Mouse (Mus musculus) layer of hippocampus, adult 11-12 months (tissue): ENCODE measurements at regions not wholly inside any gene's neighbourhood (a gene's known extent, or its start where the extent isn't known, plus 50 kb on each side); places are given as distances from the start of the nearest gene placed in this dataset.

Experiments used
- DNase-seq: peaks from one replicate; pipeline ENCODE4 v3.0.0; 2022; ENCODE audit warnings: low spot score

DNA sequence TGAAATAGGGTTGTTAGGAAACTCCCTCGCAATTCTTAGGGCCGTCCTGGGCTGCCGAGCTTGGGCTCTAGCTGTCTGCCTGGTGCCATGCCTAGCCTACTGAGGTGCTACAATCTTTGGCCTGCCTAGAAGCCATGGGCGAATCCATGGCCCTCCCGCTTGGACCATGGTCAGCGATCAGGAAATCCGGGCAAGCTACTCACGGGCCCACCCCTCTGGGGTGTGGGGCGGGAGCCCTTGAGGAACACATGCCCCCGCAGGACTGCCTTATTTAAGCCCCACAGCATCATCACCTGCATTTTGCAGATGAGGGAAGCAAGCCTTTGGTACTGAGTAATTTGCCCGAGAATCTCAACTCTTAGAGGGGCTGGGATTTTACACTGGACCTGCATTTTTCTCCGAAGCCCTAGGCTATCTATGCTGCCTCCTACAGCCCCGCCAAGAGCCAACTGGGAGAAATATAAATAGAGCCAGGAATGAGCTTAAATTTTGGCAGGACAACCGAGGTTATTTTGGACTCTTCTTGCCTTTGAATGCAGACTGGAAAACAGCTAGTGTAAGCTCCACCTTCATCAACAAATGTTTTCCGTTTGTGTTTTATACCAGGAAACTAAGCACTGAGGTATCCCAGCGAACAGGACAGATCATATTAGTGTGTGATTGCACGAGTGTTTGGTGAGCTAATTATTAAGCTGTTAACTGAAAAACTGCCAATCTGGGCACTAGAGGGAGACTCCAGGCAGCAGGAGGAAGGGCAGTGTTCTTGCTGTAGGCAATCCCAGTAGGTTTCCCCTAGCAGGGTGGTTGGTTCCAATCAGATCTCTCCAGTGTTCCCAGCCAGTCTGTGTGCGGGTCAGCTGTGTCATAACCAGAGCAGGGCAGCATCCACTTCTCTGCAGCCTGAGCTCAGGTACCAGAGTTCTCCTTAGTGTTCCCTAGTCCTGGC lies 183.6 kb upstream of the Foxn2 start:
- DNase-seq = peak; percentile 64

DNA sequence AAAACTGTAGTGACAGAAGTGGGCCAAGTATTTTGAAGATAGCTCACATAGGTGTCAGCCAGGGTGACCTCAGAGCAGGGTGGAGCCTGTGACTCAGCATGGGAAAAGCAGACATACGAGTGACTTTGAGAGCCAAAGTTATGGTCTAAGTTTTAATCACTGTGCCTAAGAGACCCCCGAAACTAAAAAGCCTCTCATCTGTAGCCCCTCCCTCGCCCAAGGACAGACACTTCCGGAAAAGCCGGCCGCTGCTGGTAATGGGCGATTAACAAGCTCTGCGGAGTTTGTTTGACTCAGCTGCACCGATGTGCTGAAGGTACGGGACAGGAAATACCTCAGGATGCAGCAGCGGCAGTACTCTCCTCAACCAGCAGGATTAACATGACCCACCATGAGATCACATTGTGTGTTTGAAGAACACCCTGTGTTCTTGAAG lies 182.1 kb upstream of the Foxn2 start:
- DNase-seq = no peak

DNA sequence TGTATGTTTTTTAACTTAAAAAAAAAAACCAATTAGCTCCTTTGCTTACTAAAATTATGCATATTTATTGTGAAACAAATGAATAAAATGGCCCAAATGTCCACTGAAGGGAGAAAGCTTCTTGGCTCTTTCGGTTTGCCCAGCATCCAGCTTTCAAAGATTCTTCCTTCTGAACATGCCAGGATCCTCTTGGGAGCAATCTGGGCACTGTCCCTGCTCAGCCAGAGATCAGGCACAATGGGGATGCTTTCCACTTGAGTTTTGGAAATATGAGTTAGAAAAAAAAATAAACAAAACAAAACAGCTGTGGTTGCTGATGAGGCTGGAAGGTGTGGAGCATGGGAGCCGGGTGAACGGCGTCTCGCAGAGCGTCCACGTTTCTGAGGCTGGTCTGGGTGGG lies 180.3 kb upstream of the Foxn2 start:
- DNase-seq = no peak

DNA sequence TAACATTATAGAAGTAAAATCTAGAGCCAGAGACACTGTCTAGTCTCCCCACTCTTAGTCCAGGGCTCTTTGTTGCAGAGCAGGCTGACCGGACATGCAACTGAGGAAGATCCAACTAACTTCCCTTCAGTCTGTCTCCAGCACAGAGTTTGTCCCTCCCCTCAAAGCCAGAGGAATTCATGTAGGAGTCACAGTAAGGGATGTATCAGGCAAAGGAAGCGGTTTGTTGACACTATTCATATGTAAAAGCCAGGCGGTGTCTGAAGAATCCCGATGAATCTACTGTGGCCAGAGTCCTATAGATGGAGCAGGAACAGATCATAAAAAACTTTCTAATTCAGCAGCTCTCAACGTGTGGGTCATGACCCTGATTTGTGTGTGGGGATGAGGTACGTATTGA lies 179.7 kb upstream of the Foxn2 start:
- no peak for DNase-seq

DNA sequence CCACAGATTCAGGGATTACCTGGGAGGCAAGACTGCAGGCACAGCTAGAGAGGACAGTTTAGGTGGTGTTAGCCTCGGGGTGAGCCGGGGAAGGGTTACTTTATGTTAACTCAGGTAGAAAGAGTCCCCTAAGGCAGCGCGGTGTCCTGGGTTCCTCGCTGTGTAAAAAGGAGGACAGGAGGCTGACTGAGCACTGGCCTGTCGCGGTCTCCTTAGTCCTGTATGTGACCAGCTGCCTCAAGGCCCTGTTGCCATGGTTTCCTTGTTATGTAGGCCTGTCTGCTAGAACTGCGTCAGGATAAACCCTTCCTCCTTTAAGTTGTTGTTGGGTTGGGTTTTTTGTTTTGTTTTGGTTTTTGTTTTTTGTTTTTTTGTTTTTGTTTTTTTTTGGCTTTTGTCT lies 179.0 kb upstream of the Foxn2 start:
- DNase-seq = no peak

DNA sequence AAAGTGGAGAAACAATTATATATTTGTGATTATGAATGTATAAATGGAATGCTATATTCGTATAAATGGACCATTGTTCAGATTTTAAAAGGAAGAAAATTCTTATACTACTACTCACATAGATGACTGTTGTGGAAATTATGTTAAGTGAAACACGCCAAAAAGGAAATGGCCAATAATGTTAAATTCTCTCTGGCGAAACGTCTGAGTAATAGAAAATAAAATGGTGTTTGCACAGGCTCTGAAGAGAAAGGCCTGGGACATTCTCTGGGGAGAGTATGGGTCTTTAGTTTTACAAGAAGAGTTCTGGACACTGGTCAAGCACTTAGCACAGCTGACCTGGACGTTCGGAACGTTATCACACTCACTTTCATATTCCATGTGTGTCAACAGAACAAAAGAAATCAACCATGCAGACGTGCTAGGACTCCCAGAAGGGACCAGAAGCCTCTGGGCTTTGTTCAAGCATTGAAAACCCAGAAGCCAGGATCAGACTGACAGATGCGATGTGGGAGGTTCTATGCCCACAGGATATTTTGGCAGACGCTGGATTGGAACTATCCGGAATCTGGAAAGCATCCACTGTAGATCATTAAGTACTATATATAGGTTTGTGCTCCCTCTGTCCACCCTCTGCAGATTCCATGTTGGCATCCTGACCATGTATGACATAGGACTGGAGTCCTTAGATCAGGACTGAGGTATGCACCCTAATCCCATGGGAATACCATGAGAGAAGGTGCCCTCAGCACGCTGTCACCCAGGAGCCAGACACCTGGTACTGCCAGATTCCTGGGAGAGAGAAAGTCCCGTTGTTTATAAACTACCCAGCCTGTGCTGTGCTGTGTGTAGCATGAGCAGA lies 178.0 kb upstream of the Foxn2 start:
- DNase-seq = peak; percentile 82

DNA sequence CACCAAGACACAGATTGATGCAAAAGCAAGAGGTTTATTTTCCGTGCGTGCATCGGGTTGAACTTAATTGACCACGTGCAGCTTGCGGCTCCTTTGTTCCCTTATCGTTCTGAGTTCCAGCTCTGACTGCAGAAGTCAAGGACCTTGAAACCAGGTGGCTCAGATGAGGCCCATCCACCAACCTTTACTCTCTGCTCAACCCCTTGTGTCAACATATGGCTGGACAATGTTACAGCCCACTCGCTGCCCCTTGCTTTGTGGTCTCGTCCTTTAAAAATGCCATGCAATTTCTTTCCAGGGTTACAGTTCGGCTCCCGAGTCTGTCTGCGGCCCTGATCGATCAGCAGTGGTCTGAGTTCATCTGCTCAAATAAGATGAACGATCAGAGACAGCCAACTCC lies 175.2 kb upstream of the Foxn2 start:
- no peak for DNase-seq

DNA sequence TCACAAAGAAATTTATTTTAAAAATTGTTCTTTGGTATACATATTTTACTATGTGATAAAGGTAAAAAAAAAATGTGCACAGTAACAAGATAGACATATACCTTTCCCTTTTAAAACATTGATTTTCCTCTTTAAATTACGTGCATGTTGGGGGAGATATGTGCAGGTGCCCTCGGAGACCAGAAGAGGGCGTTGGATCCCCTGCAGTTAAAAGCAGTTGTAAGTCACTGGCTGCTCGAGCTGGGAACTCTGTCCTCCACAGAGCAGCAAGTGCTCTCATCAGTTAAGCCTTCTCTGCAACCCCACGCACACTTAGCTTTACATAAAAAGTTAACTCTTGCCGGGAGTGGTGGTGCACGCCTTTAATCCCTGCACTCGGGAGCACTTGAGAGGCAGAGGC lies 172.3 kb upstream of the Foxn2 start:
- DNase-seq = no peak

DNA sequence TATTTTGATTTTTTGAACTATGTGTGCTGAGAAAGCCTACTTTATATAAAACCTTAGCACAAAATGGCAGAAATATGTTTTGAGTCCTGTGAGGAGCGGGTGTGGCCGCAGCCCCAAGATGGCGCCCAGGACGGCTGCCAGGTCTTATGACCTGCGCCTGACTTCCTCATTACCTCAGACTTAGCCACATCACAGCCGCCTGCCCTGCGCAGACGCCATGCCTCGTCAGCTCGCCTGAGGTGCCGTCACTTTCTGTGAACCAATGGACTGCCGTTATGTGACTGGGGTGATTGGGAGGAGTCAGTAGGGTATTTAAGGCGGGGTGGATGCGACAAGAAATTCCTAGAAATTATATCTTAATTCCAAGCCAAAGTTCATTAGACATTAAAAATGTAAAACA lies 171.7 kb upstream of the Foxn2 start:
- no peak for DNase-seq

DNA sequence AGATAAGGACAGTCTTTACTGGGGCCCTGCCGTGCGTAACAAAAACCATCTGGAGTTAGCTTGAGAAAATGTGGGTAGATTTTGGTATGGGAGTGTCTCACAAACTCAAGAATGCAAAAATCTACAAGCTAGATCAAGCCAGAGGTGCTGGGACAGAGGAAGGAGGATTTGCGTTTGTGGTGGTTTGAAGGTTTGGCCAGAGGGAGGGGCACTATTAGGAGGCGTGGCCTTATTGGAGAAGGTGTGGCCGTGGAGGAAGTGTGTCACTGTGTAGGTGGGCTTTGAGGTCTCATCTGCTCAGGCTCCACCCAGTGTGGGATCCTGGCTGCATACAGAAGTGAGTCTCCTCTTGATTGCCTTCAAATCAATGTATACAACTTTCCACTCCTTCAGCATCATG lies 169.6 kb upstream of the Foxn2 start:
- no peak for DNase-seq

DNA sequence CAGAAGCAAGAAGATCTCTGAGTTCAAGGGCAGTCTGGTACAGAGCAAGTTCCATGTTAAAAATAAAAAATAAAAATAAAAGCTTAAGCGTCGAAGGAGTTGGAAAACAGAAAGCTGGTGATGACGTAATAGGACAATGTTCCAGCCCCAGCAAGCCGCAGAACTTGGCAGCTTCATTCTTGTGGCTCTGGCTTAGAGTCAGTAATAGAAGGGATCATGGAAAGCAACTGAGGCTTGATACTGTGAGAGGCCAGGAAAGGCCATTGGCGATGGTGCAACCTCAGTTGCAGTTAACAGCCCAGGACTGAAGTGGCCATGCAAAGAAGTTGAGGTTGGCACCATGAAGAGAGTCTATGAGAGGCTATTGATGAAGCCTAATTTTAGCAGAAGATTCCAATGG lies 168.3 kb upstream of the Foxn2 start:
- DNase-seq = no peak

DNA sequence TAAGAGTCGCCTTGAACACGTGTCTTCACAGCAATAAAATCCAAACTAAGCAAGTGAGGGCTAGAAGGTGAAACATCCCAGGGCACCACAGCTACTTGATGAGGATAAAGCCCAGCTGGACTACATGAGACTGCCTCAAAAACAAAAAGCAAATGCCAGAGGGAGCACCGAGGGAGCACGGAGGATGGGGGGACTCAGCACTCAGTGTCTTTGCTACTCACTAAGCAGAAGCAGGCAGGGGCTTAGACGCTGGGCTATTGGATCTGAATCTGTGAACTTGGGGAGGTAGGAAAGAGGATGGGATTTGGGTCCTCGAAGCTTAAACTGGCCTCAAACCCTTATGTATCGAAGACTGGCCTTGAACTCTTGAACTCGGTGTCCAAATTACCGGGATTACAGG lies 167.0 kb upstream of the Foxn2 start:
- no peak for DNase-seq

DNA sequence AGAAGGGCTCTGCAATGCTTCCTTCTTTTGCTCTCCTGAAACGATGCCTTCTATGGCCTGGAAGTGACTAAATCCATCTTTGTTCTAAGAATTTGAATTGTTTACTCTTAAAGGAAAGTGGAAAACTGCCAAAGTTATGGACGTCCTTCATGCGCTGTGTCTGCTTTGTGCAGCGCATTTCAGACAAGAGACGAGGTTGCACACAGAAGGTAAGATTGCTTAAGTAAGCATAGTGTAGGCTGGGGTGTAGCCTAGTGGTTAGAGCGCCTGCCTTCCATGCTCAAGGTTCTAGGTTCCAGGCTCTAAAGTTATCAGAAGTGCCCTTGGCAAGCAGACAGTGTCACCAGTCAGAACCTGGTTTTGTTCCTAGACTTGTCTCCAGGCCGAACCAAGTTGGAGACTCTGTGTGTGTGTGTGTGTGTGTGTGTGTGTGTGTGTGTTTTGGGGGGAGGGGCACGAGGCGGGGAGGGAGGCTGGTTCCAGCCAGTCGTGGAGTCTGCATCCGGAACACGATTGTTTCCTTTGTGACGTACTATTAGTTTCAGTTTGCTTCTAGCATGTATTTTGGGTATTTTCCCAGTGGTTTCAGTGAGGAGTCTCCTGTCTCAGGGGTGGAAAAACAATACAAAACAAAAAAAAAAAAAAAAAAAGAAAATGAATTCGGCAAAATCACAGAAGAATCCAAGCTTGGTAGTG lies 166.4 kb upstream of the Foxn2 start:
- DNase-seq = no peak

DNA sequence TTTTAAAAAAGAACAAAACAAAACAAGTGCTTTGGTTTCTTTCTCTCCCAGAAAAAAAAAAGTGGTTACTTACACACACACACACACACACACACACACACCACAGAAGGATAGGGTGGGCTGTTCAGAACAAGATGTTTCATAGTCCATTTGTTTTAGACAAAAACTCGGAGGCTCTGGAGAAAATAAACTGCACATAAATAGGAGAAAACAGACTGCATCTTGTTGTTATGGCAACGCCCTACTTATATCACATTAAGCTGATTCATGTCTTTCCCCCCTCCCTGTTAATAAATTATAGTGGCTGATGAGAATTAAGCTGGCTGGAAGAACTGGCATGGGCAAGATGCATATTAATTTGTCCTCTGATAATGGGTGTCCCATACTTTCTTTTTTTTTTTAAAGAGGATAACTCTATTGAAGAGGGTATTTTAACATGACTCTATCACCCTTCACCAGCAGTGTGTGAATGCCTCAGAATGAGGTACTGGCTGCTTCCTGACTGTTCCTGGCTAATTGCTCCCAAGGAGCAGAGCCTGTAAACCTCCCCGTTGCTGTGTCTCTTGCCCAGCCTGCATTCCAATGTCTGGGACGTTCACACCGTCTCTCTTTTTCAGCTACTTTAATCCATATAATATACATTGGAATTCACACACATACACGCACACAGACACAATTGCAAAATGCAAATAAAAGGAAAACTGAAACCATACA lies 165.6 kb upstream of the Foxn2 start:
- peak; percentile 44 for DNase-seq

DNA sequence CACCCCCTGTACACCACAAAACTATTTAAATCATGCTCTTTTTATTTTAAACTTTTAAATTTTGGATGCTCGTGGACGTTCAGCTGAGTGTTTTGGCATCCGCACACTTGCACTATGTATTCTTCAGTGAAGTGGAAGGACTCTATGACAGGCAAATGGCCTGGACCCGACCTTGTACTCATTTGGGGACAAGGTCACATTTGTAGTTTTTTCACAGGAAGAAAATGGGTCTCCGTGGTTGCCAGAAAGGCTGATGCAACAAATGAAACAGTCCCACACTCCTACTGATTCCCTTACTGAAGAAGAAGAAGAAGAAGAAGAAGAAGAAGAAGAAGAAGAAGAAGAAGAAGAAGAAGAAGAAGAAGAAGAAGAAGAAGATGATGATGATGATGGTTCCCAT lies 160.9 kb upstream of the Foxn2 start:
- no peak for DNase-seq

DNA sequence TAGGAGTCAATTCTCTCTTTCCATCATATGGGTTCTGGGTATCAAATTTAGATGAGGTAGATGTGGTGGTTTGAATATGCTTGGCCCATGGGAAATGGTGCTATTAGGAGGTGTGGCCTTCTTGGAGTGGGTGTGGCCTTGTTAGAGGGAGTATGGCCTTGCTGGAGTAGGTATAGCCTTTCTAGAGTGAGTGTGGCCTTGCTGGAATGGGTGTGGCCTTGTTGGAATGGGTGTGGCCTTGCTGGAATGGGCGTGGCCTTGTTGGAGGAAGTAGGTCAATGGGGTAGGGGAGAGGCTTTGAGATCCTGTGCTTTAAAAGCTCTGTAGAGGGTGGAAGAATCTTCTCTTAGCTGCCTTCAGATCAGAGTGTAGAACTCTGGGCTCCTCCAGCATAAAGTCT lies 157.8 kb upstream of the Foxn2 start:
- DNase-seq = no peak

DNA sequence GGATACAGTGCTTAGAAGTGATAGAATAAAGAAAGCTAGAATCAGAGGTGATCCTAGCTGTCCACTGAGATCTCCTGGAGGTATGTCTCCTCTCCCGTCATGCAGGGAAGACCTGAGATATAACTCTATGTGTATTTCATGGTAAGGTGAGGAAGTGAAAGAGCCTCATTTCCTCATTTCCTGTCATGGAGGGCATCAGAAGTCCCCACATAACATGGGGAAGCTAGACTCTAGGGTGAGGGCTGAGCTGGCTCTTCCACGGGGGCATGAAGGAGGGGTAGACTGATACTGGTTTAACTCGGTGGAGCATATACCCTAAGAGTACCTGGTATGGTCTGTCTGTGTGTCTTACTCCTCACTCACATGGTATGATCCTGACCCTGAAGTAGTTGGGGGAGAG lies 156.0 kb upstream of the Foxn2 start:
- DNase-seq = no peak

DNA sequence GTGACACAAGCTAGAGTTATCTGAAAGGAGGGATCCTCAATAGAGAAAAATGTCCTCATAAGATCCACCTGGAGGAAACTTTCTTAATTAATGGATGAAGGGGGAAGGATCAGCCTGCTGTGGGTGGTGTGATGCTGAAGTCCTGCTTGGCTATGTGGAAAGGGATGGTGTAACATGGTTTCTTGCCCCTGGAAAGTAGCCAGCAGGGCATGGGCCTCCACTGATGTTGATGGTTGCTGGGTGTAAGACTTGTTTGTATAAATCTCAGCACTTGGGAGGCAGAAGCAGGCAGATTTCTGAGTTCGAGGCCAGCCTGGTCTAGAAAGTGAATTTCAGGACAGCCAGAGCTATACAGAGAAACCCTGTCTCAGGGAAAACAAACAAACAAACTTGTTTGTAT lies 152.7 kb upstream of the Foxn2 start:
- no peak for DNase-seq

DNA sequence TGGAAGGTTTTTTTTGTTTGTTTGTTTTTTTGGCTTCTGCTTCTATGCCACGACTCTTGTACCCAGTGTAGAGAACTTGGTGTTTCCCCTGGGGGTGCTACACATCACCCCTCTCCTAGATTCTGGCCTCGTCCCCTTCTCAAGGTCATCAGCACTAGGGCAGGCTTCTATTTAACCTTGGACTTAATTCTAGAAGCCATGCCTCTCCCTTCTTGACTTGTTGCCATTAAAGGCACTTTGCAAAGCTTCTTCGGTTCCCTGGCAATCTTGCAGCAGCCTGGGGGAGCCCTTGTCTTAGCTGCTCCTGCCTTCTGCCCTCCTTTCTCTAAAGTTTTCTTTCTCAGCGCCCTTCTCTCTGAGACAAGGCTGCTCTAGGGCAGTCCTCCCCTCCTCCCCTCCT lies 143.0 kb upstream of the Foxn2 start:
- no peak for DNase-seq

DNA sequence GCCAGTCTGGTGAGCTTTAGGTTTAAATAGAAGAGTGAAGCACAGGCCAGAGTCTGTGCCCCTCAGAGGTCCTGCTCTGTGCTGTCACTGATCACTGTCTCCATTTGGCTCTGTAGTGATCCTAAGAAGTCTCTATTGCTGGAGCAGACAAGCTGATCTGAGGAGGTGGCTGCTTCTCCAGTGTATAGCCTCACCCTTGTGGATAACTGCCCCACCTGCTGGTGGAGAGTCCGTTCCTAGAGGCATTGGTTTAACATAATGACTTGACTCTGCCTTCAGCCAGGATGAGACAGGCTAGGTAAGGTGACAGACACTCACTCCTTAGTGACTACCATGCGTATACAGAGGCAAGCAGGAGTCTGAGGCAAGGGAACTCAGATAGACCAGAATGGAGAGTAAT lies 136.5 kb upstream of the Foxn2 start:
- DNase-seq = no peak

DNA sequence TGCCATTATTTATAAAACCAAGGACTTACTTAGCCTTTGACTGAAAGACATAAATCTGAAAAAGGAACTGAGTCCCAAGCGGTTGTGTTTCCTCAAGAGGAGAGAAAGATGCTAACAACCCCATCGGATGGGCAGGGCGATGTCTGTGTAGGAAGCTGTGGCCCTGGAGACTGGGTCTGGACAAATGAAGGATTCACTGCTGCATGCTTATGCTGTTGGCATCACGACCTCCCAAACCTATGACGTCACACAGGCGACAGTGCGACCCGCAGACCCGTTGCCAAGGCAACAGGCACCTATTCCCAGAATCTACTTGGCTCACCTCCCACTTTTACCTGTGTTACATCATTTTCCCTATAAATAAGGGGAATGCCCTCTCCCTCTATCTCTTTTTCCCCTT lies 135.3 kb upstream of the Foxn2 start:
- no peak for DNase-seq

DNA sequence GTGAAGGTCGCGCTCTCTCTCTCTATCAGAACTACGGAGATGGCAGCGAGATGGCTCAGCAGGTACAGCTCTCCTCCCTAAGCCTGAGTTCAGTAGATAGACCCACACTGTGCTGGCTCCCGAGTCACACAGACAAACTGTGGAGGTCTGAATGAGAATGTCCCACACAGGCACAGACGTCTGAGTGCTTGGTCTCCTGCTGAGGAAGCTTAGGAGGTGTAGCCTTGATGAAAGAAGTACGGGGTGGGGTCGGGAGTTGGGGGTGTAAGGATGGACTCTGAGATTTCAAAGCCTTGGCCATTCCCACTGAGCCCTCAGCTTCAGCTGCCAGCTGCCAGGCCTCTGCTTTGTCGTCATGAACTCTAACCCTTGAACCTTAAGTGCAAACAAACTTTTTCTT lies 134.2 kb upstream of the Foxn2 start:
- DNase-seq = no peak
